Mouse (Mus musculus) ES-CJ7 (cell line): Measurements from ENCODE around the gene Sdhaf2.
A peak's percentile ranks its signal among the peaks of the same experiment; 100 is the strongest.
"Not testable (repeated sequence)": the region's sequence is repeated elsewhere in the genome, so short reads cannot be mapped to it uniquely, and the experiment has no call there.

Experiments used
- DNase-seq: peaks from one replicate; pipeline ENCODE4 v3.0.0; 2011; ENCODE audit warnings: low read depth, low spot score

Sdhaf2 gene

GRCm38 (mm10) chr19:10525910-10526309 is at the start of gene Sdhaf2:
TSS of gene Sdhaf2 (minus strand) at chr19:10526142.
- DNase-seq: peak; percentile 64

- DNase-seq: no peak
These were observed 43.7 kb upstream of the Sdhaf2 start for GRCm38 (mm10) chr19:10569627-10570026.

GRCm38 (mm10) chr19:10565217-10565616 is 39.3 kb upstream of the Sdhaf2 start:
- no peak for DNase-seq

DNA sequence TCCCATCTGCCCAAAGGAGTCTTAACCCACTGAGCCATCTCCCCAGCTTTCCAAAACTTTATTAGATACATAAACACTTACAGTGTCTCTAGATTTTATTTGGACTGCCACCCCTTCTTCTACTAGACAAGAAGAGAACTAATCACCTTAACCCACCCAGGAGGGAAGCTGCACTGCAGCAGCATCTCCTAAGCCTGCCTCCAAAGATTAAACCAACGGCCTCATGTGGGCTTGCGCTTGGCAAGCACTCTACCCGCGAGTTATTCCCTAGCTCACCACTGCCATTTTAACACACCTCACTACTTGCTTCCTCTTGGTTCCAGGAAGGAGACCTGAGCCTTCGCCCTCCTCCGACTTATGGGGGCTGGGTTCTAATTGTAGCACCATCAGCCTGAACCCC is 38.3 kb upstream of the Sdhaf2 start:
- no peak for DNase-seq

DNA sequence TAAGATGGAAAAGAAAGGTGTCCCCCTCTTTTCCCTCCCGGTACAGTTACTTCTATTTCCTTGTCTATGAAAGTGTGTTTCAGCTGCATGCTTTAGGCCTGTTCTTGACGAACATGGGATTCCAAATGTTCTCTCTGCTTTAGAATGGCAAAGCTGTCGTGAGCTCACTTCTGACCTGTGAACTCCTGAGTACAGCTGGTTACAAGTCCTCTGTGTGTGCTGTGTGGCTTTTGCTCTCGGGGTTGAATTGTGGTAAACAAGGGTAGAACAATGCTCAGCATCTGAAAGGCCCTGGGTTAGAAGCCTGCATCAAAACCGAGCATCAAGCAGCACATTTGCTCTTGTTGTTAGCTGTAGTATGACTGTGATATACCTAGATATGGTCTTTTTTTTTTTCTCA is 36.4 kb upstream of the Sdhaf2 start:
- no peak for DNase-seq

GRCm38 (mm10) chr19:10561558-10562314 is 35.8 kb upstream of the Sdhaf2 start:
- no peak for DNase-seq

GRCm38 (mm10) chr19:10560108-10560507 is 34.2 kb upstream of the Sdhaf2 start:
- DNase-seq: peak; percentile 72

DNA sequence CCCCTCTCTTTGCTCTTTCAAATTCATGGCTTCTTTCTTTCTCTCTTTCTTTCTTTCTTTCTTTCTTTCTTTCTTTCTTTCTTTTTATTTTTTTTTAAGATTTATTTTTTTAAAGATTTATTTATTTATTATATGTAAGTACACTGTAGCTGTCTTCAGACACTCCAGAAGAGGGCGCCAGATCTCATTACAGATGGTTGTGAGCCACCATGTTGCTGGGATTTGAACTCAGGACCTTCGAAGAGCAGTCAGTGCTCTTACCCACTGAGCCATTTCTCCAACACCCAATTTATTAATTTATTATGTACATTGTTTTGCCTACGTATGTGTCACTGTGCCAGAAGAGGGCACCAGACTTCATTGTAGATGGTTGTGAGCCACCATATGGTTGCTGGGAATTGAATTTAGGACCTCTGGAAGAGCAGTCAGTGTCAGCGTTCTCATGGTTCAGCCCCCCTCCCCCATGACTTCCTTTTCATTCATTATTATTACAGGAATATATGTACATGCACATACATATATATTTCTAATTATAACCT is 32.0 kb upstream of the Sdhaf2 start:
- not testable (repeated sequence) for DNase-seq

GRCm38 (mm10) chr19:10557430-10557829 is 31.5 kb upstream of the Sdhaf2 start:
- DNase-seq: no peak

- DNase-seq: no peak
These were observed 31.1 kb upstream of the Sdhaf2 start for GRCm38 (mm10) chr19:10557001-10557400.

DNA sequence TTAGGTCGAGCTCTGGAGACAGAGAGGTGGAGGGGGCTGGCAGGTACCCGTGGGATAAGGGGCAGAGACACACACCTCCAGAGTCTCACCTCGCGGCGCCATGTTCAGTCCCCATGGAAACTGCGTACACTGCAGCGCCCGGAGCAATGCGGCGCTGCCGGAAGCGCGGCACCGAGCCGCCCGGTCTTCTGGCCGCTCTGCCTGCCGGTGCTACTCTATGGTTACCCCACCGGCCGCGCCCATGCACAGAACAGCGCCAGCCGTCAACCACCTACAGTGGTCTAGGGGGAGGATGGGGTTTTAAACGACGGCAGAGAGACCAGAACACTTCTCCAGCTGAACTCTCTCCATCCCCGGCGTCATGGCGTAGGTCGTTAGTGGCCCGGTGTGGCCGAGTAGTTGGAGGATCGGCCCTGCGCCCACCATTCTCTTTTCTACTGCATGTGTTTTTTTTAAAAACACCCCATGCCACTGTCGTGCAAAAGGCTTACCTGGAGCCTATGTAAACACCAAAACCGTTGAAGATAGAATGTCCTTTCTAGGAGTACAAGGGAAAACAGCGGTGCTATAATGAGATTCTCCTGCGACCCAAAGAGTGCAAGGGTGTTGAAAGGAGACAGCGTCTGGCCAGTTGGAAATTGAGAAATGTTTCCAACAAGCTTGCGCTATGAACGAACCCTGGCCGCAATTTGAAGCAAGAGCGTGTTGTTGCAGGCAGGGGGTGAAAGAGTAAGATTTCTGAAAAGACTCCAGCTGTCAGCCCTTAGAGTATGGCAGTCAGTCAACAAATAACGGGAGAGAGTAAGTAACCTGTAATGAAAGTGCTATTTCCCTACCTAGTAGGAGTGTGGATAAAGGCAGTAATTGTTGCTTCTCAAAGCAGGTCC is 29.9 kb upstream of the Sdhaf2 start, which contains the start of gene Tmem216:
TSS of gene Tmem216 (minus strand) at position 615 of the 887 bp plus-strand sequence.
- DNase-seq: peak; percentile 83

- no peak for DNase-seq
These were observed 13.5 kb upstream of the Sdhaf2 start for GRCm38 (mm10) chr19:10539454-10539853.

DNA sequence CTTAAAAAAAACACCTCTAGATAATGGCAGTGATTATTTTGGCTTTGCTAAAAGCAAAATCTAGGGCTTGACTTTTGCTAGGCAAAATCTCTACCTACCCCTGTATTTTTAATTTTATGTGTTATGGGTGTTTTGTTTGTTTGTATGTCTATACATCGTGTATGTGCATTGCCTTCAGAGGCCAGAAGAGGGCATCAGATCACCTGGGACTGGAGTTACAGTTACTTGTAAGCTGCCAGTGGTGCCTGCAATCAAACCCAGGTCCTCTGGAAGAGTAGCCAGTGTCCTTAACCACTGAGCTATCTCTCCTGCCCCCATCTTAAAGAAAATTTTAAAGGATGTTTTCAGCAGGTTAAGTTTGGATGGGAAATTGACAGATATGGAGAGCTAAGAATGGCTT is 4.1 kb upstream of the Sdhaf2 start:
- DNase-seq: peak; percentile 66

- DNase-seq: peak; percentile 88
These were observed 638 bp downstream of the Sdhaf2 start, which contains the start of gene Cpsf7 for GRCm38 (mm10) chr19:10525106-10525901. TSS of gene Cpsf7 (plus strand) at chr19:10525266.

GRCm38 (mm10) chr19:10524784-10525105 is 1.2 kb downstream of the Sdhaf2 start:
- DNase-seq: no peak

GRCm38 (mm10) chr19:10523483-10524080 is 2.4 kb downstream of the Sdhaf2 start:
- no peak for DNase-seq

- no peak for DNase-seq
These were observed 4.0 kb downstream of the Sdhaf2 start for GRCm38 (mm10) chr19:10521926-10522325.

GRCm38 (mm10) chr19:10520355-10520754 is 5.6 kb downstream of the Sdhaf2 start:
- peak; percentile 72 for DNase-seq

GRCm38 (mm10) chr19:10510759-10511330 is 15.1 kb downstream of the Sdhaf2 start:
- no peak for DNase-seq

DNA sequence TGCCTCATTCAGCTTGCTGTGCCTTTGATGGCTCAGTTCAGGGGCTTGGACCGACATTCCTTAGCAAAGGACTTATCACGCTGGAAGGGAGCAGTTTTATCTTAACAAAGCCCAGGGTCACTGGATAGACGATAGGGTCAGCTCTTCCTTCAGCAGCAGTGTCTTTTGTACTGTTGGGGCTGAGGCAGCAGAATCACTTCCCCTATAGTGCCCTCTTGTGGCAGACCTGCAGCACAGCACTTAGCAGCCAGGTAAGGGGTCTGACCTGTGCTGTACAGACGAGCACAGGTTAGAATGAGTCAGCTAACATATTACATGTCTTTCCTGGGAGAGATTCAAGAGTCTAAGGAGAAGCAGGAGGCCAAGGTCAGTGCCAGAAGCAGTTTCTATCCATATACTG is 23.4 kb downstream of the Sdhaf2 start:
- DNase-seq: peak; percentile 66

DNA sequence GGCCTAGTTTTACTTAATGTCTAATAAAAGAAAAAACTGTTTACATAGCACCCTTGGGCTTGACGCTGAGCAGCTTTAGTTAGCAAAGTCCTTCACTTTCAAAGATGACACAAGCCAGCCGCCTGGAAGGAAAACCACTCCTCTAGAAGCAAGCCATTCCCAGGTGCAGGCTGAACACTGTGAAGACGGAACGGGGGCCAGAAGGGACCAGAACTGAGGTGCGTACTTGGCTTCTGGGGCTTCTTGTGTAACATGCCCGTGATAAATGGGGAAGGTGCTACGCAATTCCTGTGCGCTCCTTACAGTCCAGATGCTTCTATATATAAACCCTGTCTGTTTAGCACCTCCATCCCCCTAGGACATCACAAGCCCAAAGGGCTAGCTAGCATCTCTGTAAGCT is 25.4 kb downstream of the Sdhaf2 start:
- DNase-seq: no peak
